Mouse (Mus musculus) forebrain, postnatal 0 days (tissue): Measurements from ENCODE around the gene Lpp. TPM values are rescaled to one million over a fixed set of nuclear protein-coding genes. Genes with fewer than 3 reads are reported as not detected.

Experiments
- ATAC-seq: fragments of 200-750 bp; cut with Nextera tagmentation; 2 replicates; pipeline ENCODE4 v1.8.0; 2017; ENCODE audit warnings: mild to moderate bottlenecking, moderate library complexity
- DNase-seq: peaks from one replicate; pipeline ENCODE4 v3.0.0-alpha.2; 2015
- H3K27ac ChIP-seq: fragments of 300-500 bp; sonication (generic); 2 replicates; pipeline ENCODE4 v1.5.1; 2014; ENCODE audit warnings: low read depth, mild to moderate bottlenecking, antibody characterized with exemption, low read length, moderate library complexity, mixed read lengths
- H3K27me3 ChIP-seq: fragments of 300-500 bp; sonication (generic); 2 replicates; pipeline ENCODE4 v1.6.1; 2014; ENCODE audit warnings: mild to moderate bottlenecking, low read length, mixed read lengths; ENCODE audit not compliant: insufficient read depth
- H3K36me3 ChIP-seq: fragments of 300-500 bp; sonication (generic); 2 replicates; pipeline ENCODE4 v1.6.1; 2014; ENCODE audit warnings: mild to moderate bottlenecking, moderate library complexity; ENCODE audit not compliant: insufficient read depth
- H3K4me1 ChIP-seq: fragments of 300-500 bp; sonication (generic); 2 replicates; pipeline ENCODE4 v1.6.1; 2014; ENCODE audit warnings: antibody characterized with exemption; ENCODE audit not compliant: insufficient read depth
- H3K4me2 ChIP-seq: fragments of 300-500 bp; sonication (generic); 2 replicates; pipeline ENCODE4 v1.6.1; 2014; ENCODE audit warnings: low read depth, mild to moderate bottlenecking, moderate library complexity
- H3K4me3 ChIP-seq: fragments of 300-500 bp; sonication (generic); 2 replicates; pipeline ENCODE4 v1.5.1; 2014; ENCODE audit warnings: low read depth, low read length, mixed read lengths
- H3K9ac ChIP-seq: fragments of 300-500 bp; sonication (generic); 2 replicates; pipeline ENCODE4 v1.6.1; 2014; ENCODE audit warnings: mild to moderate bottlenecking
- H3K9me3 ChIP-seq: fragments of 300-500 bp; sonication (generic); 2 replicates; pipeline ENCODE4 v1.6.1; 2016; ENCODE audit warnings: low read length
- CTCF ChIP-seq: sonication (generic); IDR thresholded peaks from 2 replicates; pipeline ENCODE4 v1.5.1; 2016; ENCODE audit warnings: antibody characterized with exemption, control low read depth, low read depth
- WGBS: fragments of 180-500 bp; shearing (Covaris S2); extraction: QIAGEN DNeasy Blood & Tissue Kit; methylation state at CpG from one replicate; pipeline ENCODE4 v1.1.7; 2014; 5-methylcytosine and 5-hydroxymethylcytosine counted together
- polyA plus RNA-seq: library from polyadenylated mRNA; unstranded; fragments of >200 nt; fragmentation: Nextera tagmentation; extraction: Ambion mirVana; gene quantifications from 2 replicates; pipeline ENCODE4 v1.2.1, GENCODE M21; 2015
- total RNA-seq: library from RNA; depleted of rRNA; stranded (reverse); fragments of >200 nt; gene quantifications from 2 replicates; pipeline ENCODE4 v1.2.3, GENCODE M21; 2014

Lpp gene
- total and polyA plus RNA-seq, 2 experiments from 2014 or later: 6.2 to 9.4 TPM

- Histone ChIP-seq H3K27ac (no peak overlapping the region), H3K36me3 (no peaks in the 10 kb centered on the region), H3K4me1 (no peaks in the 10 kb centered on the region), H3K27me3 (no peaks in the 10 kb centered on the region), H3K4me3 (no peak overlapping the region), H3K4me2 (no peak overlapping the region), H3K9me3 (no peaks in the 10 kb centered on the region), H3K9ac (no peak overlapping the region)
- TF ChIP-seq CTCF: no peak
- DNase-seq (no peak), ATAC-seq (no peak)
- 90% methylated on average over 3 of the region's 3 CpGs for WGBS
Observed at GRCm38 (mm10) chr16:24398893-24399292, 5.6 kb downstream of the Lpp start.

GRCm38 (mm10) chr16:24399524-24399923 lies 6.2 kb downstream of the Lpp start:
- Histone ChIP-seq H3K27ac (no peak overlapping the region), H3K4me2 (no peak overlapping the region), H3K9me3 (no peaks in the 10 kb centered on the region), H3K9ac (no peak overlapping the region), H3K4me1 (no peaks in the 10 kb centered on the region), H3K36me3 (no peaks in the 10 kb centered on the region), H3K4me3 (no peak overlapping the region), H3K27me3 (no peaks in the 10 kb centered on the region)
- TF ChIP-seq CTCF: no peak
- ATAC-seq (no peak), DNase-seq (no peak)
- 82% methylated on average over 5 of the region's 5 CpGs for WGBS

- Histone ChIP-seq H3K4me1 (no peaks in the 10 kb centered on the region), H3K4me2 (no peak overlapping the region), H3K27ac (no peak overlapping the region), H3K9me3 (no peaks in the 10 kb centered on the region), H3K36me3 (no peaks in the 10 kb centered on the region), H3K4me3 (no peak overlapping the region), H3K9ac (no peak overlapping the region), H3K27me3 (no peaks in the 10 kb centered on the region)
- DNase-seq: no peak
- WGBS: 91% methylated on average over 2 of the region's 2 CpGs
- TF ChIP-seq CTCF: no peak
- no peak for ATAC-seq
Observed at GRCm38 (mm10) chr16:24400776-24401175, 7.5 kb downstream of the Lpp start.

GRCm38 (mm10) chr16:24402801-24403200 lies 9.5 kb downstream of the Lpp start:
- 95% methylated on average over 4 of the region's 4 CpGs for WGBS
- H3K9ac ChIP-seq: no peak overlapping the region
- DNase-seq: no peak
- no peaks in the 10 kb centered on the region for H3K4me1 ChIP-seq
- no peak for ATAC-seq
- no peaks in the 10 kb centered on the region for H3K9me3 ChIP-seq
- H3K27ac ChIP-seq: no peak overlapping the region
- no peak for TF ChIP-seq CTCF
- H3K4me3 ChIP-seq: no peak overlapping the region
- no peak overlapping the region for H3K4me2 ChIP-seq
- H3K27me3 ChIP-seq: no peaks in the 10 kb centered on the region
- H3K36me3 ChIP-seq: no peaks in the 10 kb centered on the region

- Histone ChIP-seq H3K27ac (no peak overlapping the region), H3K4me3 (no peak overlapping the region), H3K9me3 (no peaks in the 10 kb centered on the region), H3K4me2 (no peak overlapping the region), H3K4me1 (no peaks in the 10 kb centered on the region), H3K27me3 (no peaks in the 10 kb centered on the region), H3K9ac (no peak overlapping the region), H3K36me3 (no peaks in the 10 kb centered on the region)
- ATAC-seq: no peak
- WGBS: 94% methylated on average over 8 of the region's 8 CpGs
- no peak for TF ChIP-seq CTCF
- DNase-seq: no peak
Observed at GRCm38 (mm10) chr16:24403733-24404380, 10.6 kb downstream of the Lpp start.

GRCm38 (mm10) chr16:24406521-24406920 lies 13.2 kb downstream of the Lpp start:
- Histone ChIP-seq H3K9me3 (no peaks in the 10 kb centered on the region), H3K4me2 (no peak overlapping the region), H3K4me1 (no peaks in the 10 kb centered on the region), H3K9ac (no peak overlapping the region), H3K4me3 (no peak overlapping the region), H3K27ac (no peak overlapping the region), H3K27me3 (no peaks in the 10 kb centered on the region), H3K36me3 (no peaks in the 10 kb centered on the region)
- 99% methylated on average over 2 of the region's 2 CpGs for WGBS
- no peak for TF ChIP-seq CTCF
- DNase-seq (no peak), ATAC-seq (no peak)

GRCm38 (mm10) chr16:24411281-24411680 lies 18.0 kb downstream of the Lpp start:
- Histone ChIP-seq H3K27me3 (no peaks in the 10 kb centered on the region), H3K27ac (no peak overlapping the region), H3K4me3 (no peak overlapping the region), H3K4me1 (no peaks in the 10 kb centered on the region), H3K4me2 (no peak overlapping the region), H3K9me3 (no peaks in the 10 kb centered on the region), H3K9ac (no peak overlapping the region), H3K36me3 (no peaks in the 10 kb centered on the region)
- no peak for DNase-seq
- WGBS: 96% methylated on average over 6 of the region's 6 CpGs
- TF ChIP-seq CTCF: no peak
- ATAC-seq: no peak
